Mouse (Mus musculus) fat pad, adult 2 months (tissue): ENCODE measurements around the gene Aspm.

Experiments used
- DNase-seq: peaks from one replicate; pipeline ENCODE4 v3.0.0-alpha.2; 2011; ENCODE audit warnings: low read depth, low spot score; ENCODE audit errors: extremely low read depth

Gene Aspm

DNA sequence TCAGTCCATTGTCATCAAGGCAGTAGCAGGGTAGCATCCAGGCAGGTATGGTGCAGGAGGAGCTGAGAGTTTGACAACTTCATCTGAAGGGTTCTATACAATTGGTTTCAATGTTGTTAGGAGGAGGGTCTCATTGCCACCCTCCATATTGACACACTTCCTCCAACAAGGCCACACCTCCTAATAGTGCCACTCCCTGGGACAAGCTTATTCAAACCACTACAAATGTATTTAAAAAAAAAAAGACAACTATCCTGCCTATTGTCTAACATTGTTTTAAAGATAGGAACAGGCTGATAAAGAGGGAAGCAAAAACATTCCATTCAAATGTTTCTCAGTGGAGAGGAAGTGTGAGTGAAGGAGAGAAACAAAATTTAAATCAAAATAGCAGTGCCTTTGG, 45.2 kb downstream of the Aspm start:
- no peak for DNase-seq

GRCm38 (mm10) chr1:139501258-139501752, 46.7 kb downstream of the Aspm start, which contains the start of gene F13b:
Gene F13b, plus strand, starts transcription at chr1:139501702.
- no peak for DNase-seq

GRCm38 (mm10) chr1:139514556-139514955, 60.0 kb downstream of the Aspm start:
- no peak for DNase-seq
